Mouse (Mus musculus): Measurements from ENCODE around the gene Pcnp. TPM values are rescaled to one million over a fixed set of nuclear protein-coding genes. Genes with fewer than 3 reads are reported as not detected.

The Pcnp gene
- polyA plus RNA-seq (2012; ENCODE audit: low replicate concordance), result 20.5 and 23.3 TPM in 2 replicates

DNA sequence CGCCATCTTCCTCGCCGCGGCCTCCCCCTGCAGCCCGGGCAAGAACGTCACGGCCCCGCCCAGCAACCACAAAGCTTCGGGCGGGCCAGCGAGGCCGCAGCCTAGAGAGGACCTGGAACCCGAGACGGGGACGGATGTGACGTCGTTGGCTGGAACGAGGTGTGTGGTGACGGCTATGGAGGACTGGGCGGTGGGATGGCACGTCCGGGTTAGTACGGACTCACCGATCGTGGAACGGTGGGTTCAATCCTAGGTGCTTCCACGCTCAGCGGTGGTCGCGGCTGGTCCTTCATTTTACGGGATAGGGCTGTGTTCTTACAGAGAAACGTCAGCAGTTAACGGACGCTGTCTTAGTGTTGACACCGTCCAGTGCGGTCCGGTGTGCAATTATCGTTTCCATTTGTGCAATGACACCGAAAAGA lies at the start of gene Pcnp:
Pcnp (minus strand) TSS at position 79 of the 422 bp plus-strand sequence.

DNA sequence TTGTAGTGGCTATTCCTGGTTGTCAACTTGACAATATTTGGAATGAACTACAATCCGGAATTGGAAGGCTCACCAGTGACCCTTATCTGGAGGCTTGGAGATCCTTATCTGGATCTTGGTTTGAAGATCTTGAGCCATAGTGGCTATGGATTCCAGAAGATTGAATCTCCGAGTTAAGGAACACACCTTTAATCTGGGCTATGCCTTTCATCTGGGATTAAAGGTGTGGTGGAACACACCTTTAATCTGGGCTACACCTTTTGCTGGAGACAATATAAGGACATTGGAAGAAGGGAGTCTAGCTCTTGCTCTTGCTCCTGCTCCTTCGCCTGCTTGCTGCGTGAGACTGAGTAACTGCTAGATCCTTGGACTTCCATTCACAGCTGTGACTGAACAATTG lies 18.5 kb upstream of the Pcnp start, which contains the start of gene Senp7:
Senp7 (plus strand) TSS at position 301 of the 400 bp plus-strand sequence.

DNA sequence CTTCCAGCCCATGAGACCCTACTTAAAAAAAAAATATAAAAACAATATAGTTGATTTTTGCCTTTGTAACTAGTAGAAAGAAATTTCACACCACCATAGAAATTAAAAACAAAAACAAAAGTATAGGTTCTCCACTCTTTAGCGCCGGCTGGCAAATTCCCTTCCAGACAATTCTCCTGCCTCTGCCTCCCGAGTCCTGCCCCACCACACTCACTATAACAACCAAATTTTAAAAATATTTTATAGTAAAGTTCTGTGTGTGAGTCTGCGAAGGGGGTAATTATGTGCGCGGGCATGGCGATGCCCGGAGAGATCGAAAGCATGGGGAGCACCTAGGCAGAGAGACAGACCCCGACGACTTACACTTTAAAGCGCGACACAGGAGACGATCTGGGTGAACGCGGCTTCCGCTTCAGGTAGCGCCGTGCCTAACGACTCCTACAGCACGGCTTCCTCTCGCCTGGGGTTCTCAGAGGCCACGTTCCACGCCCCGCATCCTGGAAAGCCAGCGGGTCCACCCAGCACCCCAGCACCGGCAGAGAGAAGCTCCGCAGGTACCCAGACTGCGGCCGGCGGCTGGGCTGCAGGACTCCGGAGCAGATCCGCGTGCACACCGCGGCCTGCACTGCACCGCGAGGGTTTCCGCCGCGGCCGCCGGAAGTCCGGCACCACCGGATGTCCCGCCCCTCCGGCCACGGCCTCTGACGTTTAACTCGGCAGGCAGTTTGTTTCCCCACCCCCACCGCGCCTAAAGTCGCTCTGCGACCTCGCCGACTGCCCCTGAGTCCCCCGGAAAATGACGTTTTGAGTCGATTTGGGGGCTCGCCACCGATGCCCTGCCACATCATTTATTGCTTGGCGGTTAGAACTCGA lies 7.8 kb upstream of the Pcnp start, which contains the start of gene Trmt10c:
Trmt10c (minus strand) TSS at position 682 of the 873 bp plus-strand sequence.

GRCm38 (mm10) chr16:55973431-55974255 lies 55.9 kb downstream of the Pcnp start, which contains the start of gene Zbtb11:
Gene Zbtb11, plus strand, starts transcription at chr16:55973883.

GRCm38 (mm10) chr16:55966212-55966871 lies 63.2 kb downstream of the Pcnp start, which contains the start of gene Rpl24:
Gene Rpl24, plus strand, starts transcription at chr16:55966275.

Other genes with a start within 250 kb of the Pcnp start
- gene Nfkbiz, start 190.8 kb downstream of the Pcnp start, polyA plus RNA-seq (2012; ENCODE audit: low replicate concordance), result 10.8 and 38.0 TPM in 2 replicates
- gene Nxpe3, start 134.5 kb downstream of the Pcnp start, polyA plus RNA-seq (2012; ENCODE audit: low replicate concordance), result 2.5 and 2.6 TPM in 2 replicates
- gene Cep97, start 94.9 kb downstream of the Pcnp start, polyA plus RNA-seq (2012; ENCODE audit: low replicate concordance), result 2.7 and 7.2 TPM in 2 replicates
- 57.8 and 109 TPM in 2 replicates for gene Rpl24, start 63.5 kb downstream of the Pcnp start, polyA plus RNA-seq (2012; ENCODE audit: low replicate concordance)
- 5.4 and 8.2 TPM in 2 replicates for gene Zbtb11, start 55.9 kb downstream of the Pcnp start, polyA plus RNA-seq (2012; ENCODE audit: low replicate concordance)
- gene Trmt10c, start 8.1 kb upstream of the Pcnp start, polyA plus RNA-seq (2012; ENCODE audit: low replicate concordance), result 10.6 and 13.0 TPM in 2 replicates
- 17.2 and 19.8 TPM in 2 replicates for gene Senp7, start 18.6 kb upstream of the Pcnp start, polyA plus RNA-seq (2012; ENCODE audit: low replicate concordance)
- gene Impg2, start 174.6 kb upstream of the Pcnp start, polyA plus RNA-seq (2012; ENCODE audit: low replicate concordance), result 0.02 and 0.03 TPM in 2 replicates